Mouse (Mus musculus) liver, embryonic 14.5 days (tissue): Measurements from ENCODE around the gene Sox30. TPM values are rescaled to one million over a fixed set of nuclear protein-coding genes. Genes with fewer than 3 reads are reported as not detected.
A peak's percentile ranks its signal among the peaks of the same experiment; 100 is the strongest.

Experiments used
- ATAC-seq: fragments of 200-750 bp; cut with Nextera tagmentation; 2 replicates; pipeline ENCODE4 v1.8.0; 2017; ENCODE audit warnings: moderate number of reproducible peaks, mild to moderate bottlenecking, moderate library complexity; ENCODE audit not compliant: insufficient read depth
- DNase-seq, 3 experiments: peaks; one replicate each; pipeline ENCODE4 v3.0.0-alpha.2; 2012 to 2013; ENCODE audit warnings: low read depth in 3 of 3, low spot score in 3 of 3
- H3K27ac ChIP-seq: fragments of 300-500 bp; sonication (generic); 2 replicates; pipeline ENCODE4 v1.5.1; 2014; ENCODE audit warnings: moderate library complexity, mild to moderate bottlenecking, control low read depth, inconsistent platforms
- H3K27me3 ChIP-seq: fragments of 300-500 bp; sonication (generic); 2 replicates; pipeline ENCODE4 v1.6.1; 2014; ENCODE audit warnings: mild to moderate bottlenecking, low read length, moderate library complexity; ENCODE audit not compliant: control insufficient read depth, insufficient read depth
- H3K36me3 ChIP-seq: fragments of 300-500 bp; sonication (generic); replicated peaks from 2 replicates; pipeline ENCODE4 v1.6.1; 2014; ENCODE audit warnings: low read depth; ENCODE audit not compliant: control insufficient read depth, insufficient read depth
- H3K4me1 ChIP-seq, 2 experiments: fragments of 200-500 bp in 1 of 2; fragments of 300-500 bp in 1 of 2; sonication (generic) in 1 of 2; replicated peaks; 2 replicates each; pipeline ENCODE4 v1.6.1; 2012 to 2014; ENCODE audit warnings: antibody characterized with exemption in 1 of 2, inconsistent platforms in 1 of 2, low read length in 1 of 2; ENCODE audit not compliant: control insufficient read depth in 2 of 2, insufficient read depth in 2 of 2
- H3K4me2 ChIP-seq: fragments of 300-500 bp; sonication (generic); 2 replicates; pipeline ENCODE4 v1.6.1; 2014; ENCODE audit warnings: low read depth, mild to moderate bottlenecking, control low read depth, moderate library complexity
- H3K4me3 ChIP-seq, 2 experiments: fragments of 200-500 bp in 1 of 2; fragments of 300-500 bp in 1 of 2; sonication (generic) in 1 of 2; 2 replicates each; pipeline ENCODE4 v1.5.1; 2012 to 2014; ENCODE audit warnings: low read depth in 2 of 2, low read length in 2 of 2, mild to moderate bottlenecking in 2 of 2, control low read depth in 1 of 2, inconsistent platforms in 1 of 2, moderate library complexity in 1 of 2; ENCODE audit not compliant: insufficient read depth in 1 of 2
- H3K9ac ChIP-seq: fragments of 300-500 bp; sonication (generic); replicated peaks from 2 replicates; pipeline ENCODE4 v1.6.1; 2014; ENCODE audit warnings: mild to moderate bottlenecking, control low read depth, moderate library complexity
- H3K9me3 ChIP-seq: fragments of 300-500 bp; sonication (generic); 2 replicates; pipeline ENCODE4 v1.6.1; 2016; ENCODE audit warnings: low read length, mixed read lengths; ENCODE audit not compliant: control insufficient read depth
- CTCF ChIP-seq: IDR thresholded peaks from 2 replicates; pipeline ENCODE4 v1.5.1; 2016; ENCODE audit warnings: antibody characterized with exemption, low read depth, control low read depth
- EP300 ChIP-seq: IDR thresholded peaks from 2 replicates; pipeline ENCODE4 v1.6.1; 2016; ENCODE audit warnings: antibody characterized with exemption, low read depth
- WGBS: fragments of 180-500 bp; shearing (Covaris S2); extraction: QIAGEN DNeasy Blood & Tissue Kit; methylation state at CpG from one replicate; pipeline ENCODE4 v1.1.7; 2014; ENCODE audit not compliant: insufficient replicate concordance; 5-methylcytosine and 5-hydroxymethylcytosine counted together
- polyA plus RNA-seq, 2 experiments: library from polyadenylated mRNA; depleted of rRNA in 1 of 2; stranded (reverse) in 1 of 2; unstranded in 1 of 2; fragments of >200 nt; fragmentation: Nextera tagmentation in 1 of 2; extraction: Ambion mirVana in 1 of 2; gene quantifications; 2 replicates each; pipeline versions ENCODE4 v1.2.1 to v1.2.3; 2012 to 2014

Sox30 gene
- polyA plus RNA-seq, 2 experiments, result 0.02 TPM; not detected in 1

DNA sequence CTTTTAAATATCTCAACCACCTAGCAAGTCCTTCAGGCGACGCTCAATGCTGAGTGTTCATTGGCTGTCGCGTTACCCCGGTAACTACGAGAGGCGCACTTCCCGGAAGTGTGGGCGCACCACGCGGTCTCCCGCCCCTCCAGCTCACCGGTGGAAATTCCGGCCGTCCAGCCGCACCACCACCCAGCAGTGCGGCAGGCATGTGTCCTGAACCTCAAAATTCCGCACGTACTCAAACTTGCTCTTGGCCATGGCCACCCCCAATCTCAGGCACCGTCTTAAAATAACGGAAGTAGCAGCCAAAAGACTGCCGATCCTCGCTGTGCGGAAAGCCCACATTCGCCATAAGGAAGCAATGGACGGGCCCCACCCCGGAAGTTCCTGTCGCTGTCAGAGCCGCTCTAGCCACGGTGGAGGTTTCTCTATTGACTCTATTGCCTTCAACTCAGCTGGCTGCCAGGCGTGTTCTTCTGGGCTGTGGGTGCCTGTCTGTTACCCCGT, 24.9 kb upstream of the Sox30 start, which contains the start of gene Thg1l:
Thg1l (minus strand) TSS at position 368 of the 501 bp plus-strand sequence.
- TF ChIP-seq EP300 (no peak), CTCF (0 out of 2 replicates have a peak, but pooled peaks have one; percentile 10)
- Histone ChIP-seq H3K4me2 (peak within 1 kb of the TSS; percentile 79), H3K9ac (peak within 1 kb of the TSS; percentile 63), H3K9me3 (no peaks in the 10 kb centered on the region), H3K4me1 (peaks cover 2 to 8% of the 10 kb centered on the region in 2 experiments), H3K36me3 (no peaks in the 10 kb centered on the region), H3K27me3 (no peaks in the 10 kb centered on the region), H3K4me3 (peak within 1 kb of the TSS; percentile 84 to 95), H3K27ac (no peak within 1 kb of the TSS)
- DNase-seq, result peak; percentile 84 to 89 (median 85)
- WGBS, result under 1% methylated on average over 32 of the region's 32 CpGs
- ATAC-seq, result peak; percentile 99

GRCm38 (mm10) chr11:45959598-45959997, 20.5 kb upstream of the Sox30 start:
- H3K9ac ChIP-seq, result no peak overlapping the region
- TF ChIP-seq EP300 (no peak), CTCF (peak; percentile 38; the same call in 1 of the 2 replicates)
- no peak overlapping the region for H3K27ac ChIP-seq
- H3K27me3 ChIP-seq, result no peaks in the 10 kb centered on the region
- ATAC-seq (no peak), DNase-seq (peak in 1 of 3 experiments; percentile 36)
- H3K4me1 ChIP-seq, result peaks cover 2 to 3% of the 10 kb centered on the region in 2 experiments; a peak in 2 of 4 replicates
- no peaks in the 10 kb centered on the region for H3K9me3 ChIP-seq
- H3K4me3 ChIP-seq, result no peak overlapping the region
- no peak overlapping the region for H3K4me2 ChIP-seq
- H3K36me3 ChIP-seq, result no peaks in the 10 kb centered on the region
- WGBS, result 60% methylated on average over 3 of the region's 3 CpGs

- no peak overlapping the region for H3K4me2 ChIP-seq
- H3K4me3 ChIP-seq, result no peak overlapping the region
- no peaks in the 10 kb centered on the region for H3K36me3 ChIP-seq
- H3K27ac ChIP-seq, result no peak overlapping the region
- no peak for ATAC-seq
- 67% methylated on average over 5 of the region's 5 CpGs for WGBS
- H3K9me3 ChIP-seq, result no peaks in the 10 kb centered on the region
- no peaks in the 10 kb centered on the region for H3K27me3 ChIP-seq
- TF ChIP-seq CTCF (peak; percentile 52), EP300 (no peak)
- H3K4me1 ChIP-seq, result no peaks in the 10 kb centered on the region
- no peak for DNase-seq
- no peak overlapping the region for H3K9ac ChIP-seq
Observed at GRCm38 (mm10) chr11:45960003-45960402, 20.1 kb upstream of the Sox30 start.

DNA sequence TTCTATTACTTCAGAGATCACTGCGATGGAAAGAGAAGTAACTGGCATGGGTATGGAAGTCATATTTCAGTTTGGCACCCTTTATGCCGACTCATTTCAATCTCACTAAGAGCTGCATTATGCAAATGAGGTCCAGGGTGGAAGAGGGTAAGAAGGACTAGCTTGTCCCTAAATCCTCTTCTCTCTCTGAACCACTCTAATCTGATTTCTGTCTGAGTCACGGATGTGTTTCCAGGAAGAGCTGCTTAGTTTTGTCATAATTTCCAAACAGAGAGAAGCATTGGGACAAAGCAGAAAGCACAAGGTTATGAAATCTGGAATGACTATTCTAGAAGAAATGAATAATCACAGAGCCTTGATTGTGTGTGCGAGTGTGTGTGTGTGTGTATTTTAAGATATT, 13.2 kb upstream of the Sox30 start:
- Histone ChIP-seq H3K27me3 (no peaks in the 10 kb centered on the region), H3K36me3 (no peaks in the 10 kb centered on the region), H3K4me2 (no peak overlapping the region), H3K4me3 (no peak overlapping the region), H3K9me3 (no peaks in the 10 kb centered on the region), H3K9ac (no peak overlapping the region), H3K4me1 (no peaks in the 10 kb centered on the region), H3K27ac (no peak overlapping the region)
- TF ChIP-seq CTCF (no peak), EP300 (no peak)
- DNase-seq, result no peak
- 56% methylated on average over 4 of the region's 4 CpGs for WGBS
- ATAC-seq, result no peak

GRCm38 (mm10) chr11:45968466-45968865, 11.6 kb upstream of the Sox30 start:
- H3K9me3 ChIP-seq, result no peaks in the 10 kb centered on the region
- H3K27ac ChIP-seq, result no peak overlapping the region
- no peaks in the 10 kb centered on the region for H3K36me3 ChIP-seq
- no peak overlapping the region for H3K4me2 ChIP-seq
- no peak overlapping the region for H3K9ac ChIP-seq
- no peak overlapping the region for H3K4me3 ChIP-seq
- DNase-seq (no peak), ATAC-seq (no peak)
- WGBS, result 55% methylated on average over 3 of the region's 3 CpGs
- H3K4me1 ChIP-seq, result no peaks in the 10 kb centered on the region
- H3K27me3 ChIP-seq, result no peaks in the 10 kb centered on the region
- no peak for TF ChIP-seq CTCF
- no peak for TF ChIP-seq EP300
